Mouse (Mus musculus) adrenal gland, postnatal 36 days (tissue): Measurements from ENCODE around the gene Fxyd2. TPM values are rescaled to one million over a fixed set of nuclear protein-coding genes. Genes with fewer than 3 reads are reported as not detected.
A peak's percentile ranks its signal among the peaks of the same experiment; 100 is the strongest.

ENCODE experiments used
- DNase-seq, 2 experiments: peaks; one replicate each; pipeline ENCODE4 v3.0.0; 2021; ENCODE audit warnings: mixed read lengths in 1 of 2
- total RNA-seq, 2 experiments: library from RNA; stranded (reverse); gene quantifications; 2 replicates each; pipeline ENCODE4 v1.2.3; 2021

Fxyd2 gene
- total RNA-seq, 2 experiments from 2014 or later, result 2.4 to 4.8 TPM

DNA sequence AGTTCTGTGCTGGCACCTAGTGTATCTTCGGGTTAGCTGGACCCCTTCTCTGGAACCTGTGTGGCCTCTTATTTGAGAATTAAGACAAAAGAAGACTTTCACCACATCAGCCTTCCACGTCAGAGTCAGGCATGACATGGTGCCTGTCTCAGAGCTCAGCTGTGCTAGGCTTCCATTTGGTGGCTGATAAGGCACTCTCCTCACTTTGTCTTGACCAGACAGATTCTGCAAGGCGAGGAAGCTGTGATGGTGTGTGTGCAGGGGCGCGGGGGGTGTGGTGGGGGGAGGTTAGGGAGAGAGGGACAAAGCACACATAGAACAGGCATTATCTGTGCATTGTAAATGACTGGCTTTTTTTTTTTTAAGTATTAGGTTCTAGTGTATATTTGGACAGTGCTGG, 29.9 kb downstream of the Fxyd2 start:
- DNase-seq, result no peak

DNA sequence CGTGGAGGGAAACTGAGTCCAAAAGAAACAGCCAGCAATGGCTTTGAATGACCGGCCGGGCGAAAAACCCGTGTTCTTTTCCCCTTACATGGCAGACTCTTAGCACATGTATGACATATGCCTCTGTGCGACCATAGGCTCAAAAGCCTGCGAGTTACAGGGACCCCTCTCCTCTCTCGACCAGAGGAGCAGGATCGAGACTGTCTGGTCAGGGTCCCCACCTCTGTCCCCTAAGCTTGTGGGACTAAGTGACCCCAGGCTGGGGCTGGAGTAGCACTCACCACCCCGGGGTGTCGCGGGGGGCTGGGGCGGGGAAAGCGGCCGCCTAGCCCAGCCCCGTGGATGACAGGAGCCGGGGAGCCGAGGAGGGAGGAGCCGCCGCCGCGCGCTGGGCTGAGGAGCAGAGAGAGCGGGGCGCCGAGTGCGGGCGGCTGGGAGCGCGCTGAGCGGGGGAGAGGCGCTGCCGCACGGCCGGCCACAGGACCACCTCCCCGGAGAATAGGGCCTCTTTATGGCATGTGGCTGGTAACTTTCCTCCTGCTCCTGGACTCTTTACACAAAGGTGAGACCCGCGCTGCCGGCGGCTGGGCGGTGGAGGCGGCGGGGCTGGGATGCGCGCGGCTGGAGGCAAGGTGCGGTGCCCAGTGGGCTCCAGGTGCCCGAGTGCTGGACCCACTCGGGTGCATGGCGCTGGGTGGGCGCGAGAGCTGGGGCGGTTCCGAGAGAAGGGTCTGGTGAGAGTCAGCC, 30.7 kb downstream of the Fxyd2 start:
- DNase-seq, result peak; percentile 12 to 20

- DNase-seq, result no peak
Observed at GRCm38 (mm10) chr9:45430698-45430959, 31.2 kb downstream of the Fxyd2 start.

GRCm38 (mm10) chr9:45431150-45431549, 31.7 kb downstream of the Fxyd2 start:
- no peak for DNase-seq

DNA sequence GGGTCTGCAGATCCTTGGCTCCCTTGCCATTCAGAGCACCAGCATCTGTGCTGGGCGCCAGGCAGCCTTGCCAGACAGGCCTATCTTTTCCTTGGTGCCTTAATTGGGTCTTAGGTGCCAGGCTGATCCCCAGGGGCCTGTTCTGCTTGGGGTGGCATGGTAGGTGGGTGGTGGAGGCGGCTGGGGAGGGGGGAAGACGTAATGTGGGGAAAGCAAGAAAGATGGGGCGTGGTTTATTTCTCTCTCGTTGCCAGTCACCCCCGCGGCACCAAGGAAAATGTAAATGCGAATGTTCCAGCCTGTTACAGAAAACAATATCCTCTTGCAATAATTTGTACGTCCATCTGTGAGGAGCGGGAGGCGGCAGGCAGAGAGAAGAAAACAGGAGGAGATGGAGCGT, 33.2 kb downstream of the Fxyd2 start:
- no peak for DNase-seq

- DNase-seq, result no peak
Observed at GRCm38 (mm10) chr9:45433119-45433518, 33.6 kb downstream of the Fxyd2 start.

DNA sequence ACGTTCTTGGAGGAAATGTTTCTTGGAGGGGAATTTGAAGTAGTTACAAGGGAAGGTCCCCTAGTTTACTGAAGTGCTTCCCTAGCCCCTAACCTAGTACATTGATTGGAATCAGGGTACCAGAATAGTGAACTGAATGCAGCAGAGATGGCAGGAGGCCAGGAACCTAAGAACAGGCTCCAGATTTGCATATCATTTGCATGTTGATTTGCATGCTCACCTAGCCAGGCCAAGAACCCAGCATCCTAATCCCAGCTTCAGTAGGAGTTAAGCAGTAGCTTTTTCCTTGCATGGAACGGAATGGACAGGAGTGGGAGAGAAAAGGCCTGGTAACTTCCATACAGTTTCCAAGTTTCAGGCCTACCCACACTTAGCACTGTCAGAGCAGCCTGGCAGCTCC, 34.7 kb downstream of the Fxyd2 start:
- no peak for DNase-seq

- DNase-seq, result no peak
Observed at GRCm38 (mm10) chr9:45439025-45439424, 39.6 kb downstream of the Fxyd2 start.

GRCm38 (mm10) chr9:45440083-45440784, 40.8 kb downstream of the Fxyd2 start:
- DNase-seq, result no peak

DNA sequence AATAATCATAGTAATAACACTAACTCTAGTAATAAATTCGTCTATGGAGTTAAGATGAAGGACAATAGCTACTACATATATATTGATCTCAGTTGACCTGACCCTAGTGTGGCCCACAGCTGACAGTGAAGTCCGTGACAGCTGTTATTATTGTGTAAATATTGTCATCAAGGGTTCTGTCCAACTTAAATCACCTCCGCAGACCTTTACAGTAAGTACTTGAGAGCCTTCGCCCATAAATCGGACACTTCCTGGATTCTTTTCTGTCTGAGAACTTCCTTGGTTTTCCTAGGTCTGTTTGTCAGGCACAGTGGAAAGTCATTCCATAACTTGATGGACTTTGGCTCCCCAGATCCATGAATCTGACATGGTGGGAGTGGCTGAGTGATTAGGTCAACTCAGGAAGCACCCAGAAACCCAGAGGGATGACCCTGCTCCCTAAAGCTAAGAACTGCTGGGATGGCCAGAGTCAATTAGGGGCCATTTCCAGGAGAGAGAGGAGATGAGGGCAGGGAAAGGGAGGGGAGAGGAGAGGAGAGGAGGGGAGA, 44.9 kb downstream of the Fxyd2 start:
- no peak for DNase-seq

GRCm38 (mm10) chr9:45449658-45450057, 50.2 kb downstream of the Fxyd2 start:
- no peak for DNase-seq

- DNase-seq, result no peak
Observed at GRCm38 (mm10) chr9:45451346-45451745, 51.9 kb downstream of the Fxyd2 start.

GRCm38 (mm10) chr9:45454032-45454431, 54.6 kb downstream of the Fxyd2 start:
- no peak for DNase-seq

- no peak for DNase-seq
Observed at GRCm38 (mm10) chr9:45454889-45455610, 55.6 kb downstream of the Fxyd2 start.

DNA sequence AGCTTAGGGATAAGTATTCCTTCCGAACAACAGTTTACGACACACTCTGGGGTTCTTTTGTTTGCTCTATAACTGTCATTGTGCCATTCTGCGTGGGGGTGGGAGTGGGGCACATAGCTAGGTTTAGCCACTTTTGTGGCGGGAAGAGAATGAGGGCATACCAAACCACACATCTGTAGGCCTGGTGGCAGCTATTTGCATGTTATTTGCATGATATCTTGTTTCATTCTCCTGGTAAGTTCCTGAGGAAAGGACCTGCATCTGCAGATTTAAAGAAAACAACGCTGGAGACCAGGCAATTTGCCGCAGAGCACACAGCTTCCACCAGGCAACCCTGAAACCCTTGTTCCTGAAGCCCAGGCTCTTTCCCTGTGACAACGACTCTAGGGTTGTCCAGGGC, 57.7 kb downstream of the Fxyd2 start:
- no peak for DNase-seq

DNA sequence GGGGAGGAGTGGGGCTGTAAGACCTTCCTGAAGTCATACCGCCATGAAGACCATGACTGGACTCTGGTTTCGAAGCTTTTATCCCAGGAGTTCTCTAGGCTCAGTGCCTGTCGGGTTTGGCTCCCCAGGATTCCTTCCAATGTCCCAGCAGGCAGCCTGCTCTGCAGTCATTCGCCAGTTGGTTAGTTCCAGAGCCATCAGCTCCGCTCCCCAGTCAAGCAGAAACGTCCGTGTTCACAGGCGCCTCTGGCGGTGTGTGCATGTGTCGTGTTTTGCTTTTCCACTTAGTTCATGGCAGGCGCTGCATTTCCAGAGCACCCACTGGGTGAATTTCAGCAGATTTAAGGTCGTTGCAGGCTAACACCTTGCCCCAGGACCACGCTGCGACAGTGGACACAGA, 58.9 kb downstream of the Fxyd2 start:
- no peak for DNase-seq

Other genes starting within 250 kb of the Fxyd2 start
- gene BC049352, start 217.7 kb upstream of the Fxyd2 start, total RNA-seq, result under 1 TPM in 1 of 2 experiments, not detected in 1; 0.36 TPM
- gene Tmprss4, start 195.6 kb upstream of the Fxyd2 start, total RNA-seq, result not detected
- gene Il10ra, start 130.5 kb upstream of the Fxyd2 start, total RNA-seq, result 1 to 10 TPM; 2.4 to 2.5 TPM
- under 1 TPM; 0.20 to 0.23 TPM for gene Tmprss13, start 80.6 kb upstream of the Fxyd2 start, total RNA-seq
- gene Fxyd6, start 29.5 kb upstream of the Fxyd2 start, total RNA-seq, result 100 to 1,000 TPM; 222 to 224 TPM
- gene Dscaml1, start 27.0 kb downstream of the Fxyd2 start, total RNA-seq, result 1 to 10 TPM in 1 of 2 experiments, under 1 TPM in 1; 0.50 to 1.4 TPM